Mouse (Mus musculus): ENCODE measurements around the gene Gm10401. TPM values are rescaled to one million over a fixed set of nuclear protein-coding genes. Genes with fewer than 3 reads are reported as not detected.

The Gm10401 gene
- not detected in 2 replicates for total RNA-seq (2015; ENCODE audit: low replicate concordance)
- total RNA-seq (2017; ENCODE audit: low replicate concordance), result 1.1 TPM in 1 of 2 replicates, not detected in the other

GRCm38 (mm10) chr5:115098195-115098594 lies at the start of gene Gm10401:
TSS of gene Gm10401 (minus strand) at chr5:115098295.
- no peak for ATAC-seq (replicated peaks; ENCODE audit: low FRiP score, poor library complexity, severe bottlenecking)

- ATAC-seq (replicated peaks; ENCODE audit: low FRiP score, poor library complexity, severe bottlenecking), result no peak
These were observed 49.3 kb upstream of the Gm10401 start for GRCm38 (mm10) chr5:115147388-115147787.

- no peak for ATAC-seq (replicated peaks; ENCODE audit: low FRiP score, poor library complexity, severe bottlenecking)
These were observed 48.6 kb upstream of the Gm10401 start for GRCm38 (mm10) chr5:115146747-115147130.

GRCm38 (mm10) chr5:115145976-115146746 lies 48.1 kb upstream of the Gm10401 start:
- no peak for ATAC-seq (replicated peaks; ENCODE audit: low FRiP score, poor library complexity, severe bottlenecking)

GRCm38 (mm10) chr5:115145253-115145968 lies 47.3 kb upstream of the Gm10401 start:
- ATAC-seq (replicated peaks; ENCODE audit: low FRiP score, poor library complexity, severe bottlenecking), result no peak

GRCm38 (mm10) chr5:115144471-115144870 lies 46.4 kb upstream of the Gm10401 start:
- ATAC-seq (replicated peaks; ENCODE audit: low FRiP score, poor library complexity, severe bottlenecking), result no peak

GRCm38 (mm10) chr5:115143552-115143951 lies 45.5 kb upstream of the Gm10401 start:
- no peak for ATAC-seq (replicated peaks; ENCODE audit: low FRiP score, poor library complexity, severe bottlenecking)

- no peak for ATAC-seq (replicated peaks; ENCODE audit: low FRiP score, poor library complexity, severe bottlenecking)
These were observed 44.1 kb upstream of the Gm10401 start for GRCm38 (mm10) chr5:115142166-115142697.

- no peak for ATAC-seq (replicated peaks; ENCODE audit: low FRiP score, poor library complexity, severe bottlenecking)
These were observed 42.6 kb upstream of the Gm10401 start for GRCm38 (mm10) chr5:115140726-115141125.

GRCm38 (mm10) chr5:115139124-115139523 lies 41.0 kb upstream of the Gm10401 start:
- ATAC-seq (replicated peaks; ENCODE audit: low FRiP score, poor library complexity, severe bottlenecking), result no peak

- ATAC-seq (replicated peaks; ENCODE audit: low FRiP score, poor library complexity, severe bottlenecking), result peak; percentile 93
These were observed 36.4 kb upstream of the Gm10401 start, which contains the start of gene Unc119b for GRCm38 (mm10) chr5:115134234-115135165. TSS of gene Unc119b (minus strand) at chr5:115134975.

- ATAC-seq (replicated peaks; ENCODE audit: low FRiP score, poor library complexity, severe bottlenecking), result no peak
These were observed 35.4 kb upstream of the Gm10401 start for GRCm38 (mm10) chr5:115133358-115134066.

- ATAC-seq (replicated peaks; ENCODE audit: low FRiP score, poor library complexity, severe bottlenecking), result no peak
These were observed 34.4 kb upstream of the Gm10401 start for GRCm38 (mm10) chr5:115132465-115132864.

GRCm38 (mm10) chr5:115129328-115129727 lies 31.2 kb upstream of the Gm10401 start:
- no peak for ATAC-seq (replicated peaks; ENCODE audit: low FRiP score, poor library complexity, severe bottlenecking)

GRCm38 (mm10) chr5:115127421-115128179 lies 29.5 kb upstream of the Gm10401 start:
- no peak for ATAC-seq (replicated peaks; ENCODE audit: low FRiP score, poor library complexity, severe bottlenecking)

- ATAC-seq (replicated peaks; ENCODE audit: low FRiP score, poor library complexity, severe bottlenecking), result no peak
These were observed 28.6 kb upstream of the Gm10401 start for GRCm38 (mm10) chr5:115126578-115127312.

GRCm38 (mm10) chr5:115125211-115125871 lies 27.2 kb upstream of the Gm10401 start:
- peak; percentile 88 for ATAC-seq (replicated peaks; ENCODE audit: low FRiP score, poor library complexity, severe bottlenecking)

All from erythroblast, adult 5-6 weeks (primary cell).